Mouse (Mus musculus): ENCODE results near the gene Txndc15.
"Not testable (repeated sequence)": the region's sequence is repeated elsewhere in the genome, so short reads cannot be mapped to it uniquely, and the experiment has no call there.

GRCm38 (mm10) chr13:55695989-55696388 lies 18.5 kb upstream of the Txndc15 start:
- not testable (repeated sequence) for TF ChIP-seq CTCF (IDR thresholded peaks at IDR 0.05; ENCODE audit: insufficient read depth, low read length); POLR2A (IDR thresholded peaks at IDR 0.05; ENCODE audit: borderline replicate concordance, extremely low read depth, low read depth, low read length)

All from lung, adult 2 months (tissue).